Mouse (Mus musculus) embryonic facial prominence, embryonic 14.5 days (tissue): ENCODE measurements around the gene Ldb3. TPM values are rescaled to one million over a fixed set of nuclear protein-coding genes. Genes with fewer than 3 reads are reported as not detected.

Experiments used
- polyA plus RNA-seq: library from polyadenylated mRNA; unstranded; fragments of >200 nt; fragmentation: Nextera tagmentation; extraction: Ambion mirVana; gene quantifications from 2 replicates; pipeline ENCODE4 v1.2.1, GENCODE M21; 2014

The Ldb3 gene
- polyA plus RNA-seq, 1 experiment from 2014 or later = 86.4 TPM

Other genes starting within 250 kb of the Ldb3 start
- gene Fam25c, start 233.2 kb downstream of the Ldb3 start, polyA plus RNA-seq = 13.0 and 40.1 TPM in 2 replicates
- gene Sncg, start 213.9 kb downstream of the Ldb3 start, polyA plus RNA-seq = 74.9 and 76.8 TPM in 2 replicates
- gene Mmrn2, start 213.2 kb downstream of the Ldb3 start, polyA plus RNA-seq = 8.2 and 8.6 TPM in 2 replicates
- 65.0 and 68.7 TPM in 2 replicates for gene Bmpr1a, start 85.3 kb downstream of the Ldb3 start, polyA plus RNA-seq
- not detected in 2 replicates for gene 9230112D13Rik, start 65.9 kb downstream of the Ldb3 start, polyA plus RNA-seq
- 0.77 and 1.00 TPM in 2 replicates for gene Opn4, start 11.5 kb upstream of the Ldb3 start, polyA plus RNA-seq
- gene Wapl, start 85.2 kb upstream of the Ldb3 start, polyA plus RNA-seq = 26.9 and 27.4 TPM in 2 replicates
- 1.8 and 2.5 TPM in 2 replicates for gene Grid1, start 231.4 kb upstream of the Ldb3 start, polyA plus RNA-seq